In genomic region chr2:60986286-60986685, GRCm38 (mm10) we compare ENCODE assay signal across 19 mouse cellular contexts.
"Had no signal": no experiment of that assay in that cellular context is flagged by ENCODE, and none has a peak within 500 bp of the region (broad histone marks: within the 10 kb centered on the region; RNA-seq: fewer than 3 reads in every experiment).

No protein-coding gene starts in this region.

- ATAC-seq: lung, postnatal 0 days; midbrain, embryonic 13.5 days; midbrain, embryonic 16.5 days had no signal

- H3K36me3 ChIP-seq: limb, embryonic 13.5 days; liver, embryonic 13.5 days; midbrain, embryonic 10.5 days; midbrain, embryonic 13.5 days; neural tube, embryonic 13.5 days; stomach, embryonic 15.5 days had no signal

- H3K27ac ChIP-seq: kidney, postnatal 0 days; limb, embryonic 13.5 days; liver, embryonic 13.5 days; midbrain, embryonic 10.5 days; midbrain, embryonic 13.5 days; neural tube, embryonic 13.5 days; stomach, embryonic 15.5 days had no signal

- H3K4me2 ChIP-seq: limb, embryonic 13.5 days; liver, embryonic 13.5 days; midbrain, embryonic 13.5 days; neural tube, embryonic 13.5 days; stomach, embryonic 15.5 days had no signal

- H3K27me3 ChIP-seq: limb, embryonic 13.5 days; liver, embryonic 13.5 days; midbrain, embryonic 13.5 days; neural tube, embryonic 13.5 days; stomach, embryonic 15.5 days had no signal

- H3K4me3 ChIP-seq: limb, embryonic 13.5 days; liver, embryonic 13.5 days; megakaryocyte, embryonic 14.5 days; midbrain, embryonic 10.5 days; midbrain, embryonic 13.5 days; myocyte; neural tube, embryonic 13.5 days; stomach, embryonic 15.5 days had no signal

- H3K9ac ChIP-seq: limb, embryonic 13.5 days; liver, embryonic 13.5 days; midbrain, embryonic 13.5 days; neural tube, embryonic 13.5 days; stomach, embryonic 15.5 days had no signal

- H3K9me3 ChIP-seq: limb, embryonic 13.5 days; liver, embryonic 13.5 days; megakaryocyte, embryonic 14.5 days; midbrain, embryonic 10.5 days; midbrain, embryonic 13.5 days; neural tube, embryonic 13.5 days; stomach, embryonic 15.5 days had no signal

- H3K4me1 ChIP-seq: liver, embryonic 13.5 days; midbrain, embryonic 10.5 days; midbrain, embryonic 13.5 days; neural tube, embryonic 13.5 days; stomach, embryonic 15.5 days had no signal

- DNase-seq: kidney, adult 18-20 months; kidney, postnatal 4 days; left cerebral cortex, postnatal 4 days; liver, embryonic 13.5 days; lung, adult 2 months; retina, postnatal 1 day; right cerebral cortex, postnatal 25 days; spleen, adult 18-20 months; thymus, postnatal 25 days had no signal
